Mouse (Mus musculus) Patski (cell line): ENCODE data around the gene Plpp7. TPM values are rescaled to one million over a fixed set of nuclear protein-coding genes. Genes with fewer than 3 reads are reported as not detected.

Experiments
- ATAC-seq: fragments of 100-300 bp; one replicate; pipeline ENCODE4 v1.8.0; 2021
- CTCF ChIA-PET: fragments of 350-600 bp; sonication (Branson Sonifier 250); formaldehyde crosslinking; loops from one replicate; lab custom pipeline; 2022; ENCODE audit warnings: inconsistent platforms; lab: Charles Lee
- POLR2A ChIA-PET: fragments of 350-600 bp; sonication (Branson Sonifier 250); formaldehyde crosslinking; loops from one replicate; lab custom pipeline; 2022; ENCODE audit warnings: antibody characterized with exemption, inconsistent platforms; lab: Charles Lee
- DNase-seq: peaks from one replicate; pipeline ENCODE4 v3.0.0-alpha.2; 2011; ENCODE audit warnings: low read depth, low spot score
- H3K27me3 ChIP-seq: fragments of 371-371 bp; one replicate; pipeline ENCODE4 v1.5.1; 2021
- CTCF ChIP-seq: fragments of 100-300 bp; IDR thresholded peaks from one replicate; pipeline ENCODE4 v1.5.1; 2021
- in situ Hi-C: fragments of 300-500 bp; cut with MboI; formaldehyde crosslinking; loops from 3 replicates; pipeline ENCODE4 v1.11.1; 2018; ENCODE audit warnings: low pct_unique_long_range_greater_than_20kb, mixed read lengths
- polyA plus RNA-seq: library from polyadenylated mRNA; unstranded; gene quantifications from one replicate; pipeline ENCODE4 v1.2.3, GENCODE M21; 2021

Plpp7 gene
- polyA plus RNA-seq: 0.05 TPM

DNA sequence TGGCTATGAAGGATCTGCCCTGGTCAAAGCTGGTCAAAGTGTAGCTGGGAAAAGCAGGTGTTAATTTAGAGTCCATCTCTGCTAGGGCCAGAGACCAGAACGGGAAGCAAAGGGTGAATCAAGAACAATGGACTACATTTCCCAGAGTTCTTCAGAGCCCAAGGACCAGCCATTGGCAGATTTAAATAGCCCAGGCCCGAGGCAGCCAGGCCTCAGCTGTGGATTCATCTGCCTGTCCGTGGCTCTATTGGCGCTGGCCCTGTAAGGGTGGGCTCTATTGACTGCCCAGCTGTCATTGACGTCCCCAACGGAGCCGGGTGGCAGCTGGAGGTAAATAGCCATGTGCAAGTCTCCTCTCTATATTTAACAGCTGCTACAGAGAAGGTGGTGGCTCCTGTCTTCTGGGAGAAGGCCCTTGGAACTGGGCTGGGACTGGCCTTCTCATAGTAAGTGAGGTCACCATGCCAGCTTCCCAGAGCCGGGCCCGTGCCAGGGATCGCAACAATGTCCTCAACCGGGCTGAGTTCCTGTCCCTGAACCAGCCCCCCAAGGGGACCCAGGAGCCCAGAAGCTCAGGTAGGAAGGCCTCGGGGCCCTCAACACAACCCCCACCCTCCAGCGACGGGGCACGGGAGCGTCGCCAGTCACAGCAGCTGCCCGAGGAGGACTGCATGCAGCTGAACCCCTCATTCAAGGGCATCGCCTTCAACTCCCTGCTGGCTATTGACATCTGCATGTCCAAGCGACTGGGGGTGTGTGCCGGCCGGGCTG lies at the start of gene Plpp7:
Gene Plpp7 (plus strand): TSS at position 178 of the 771 bp plus-strand sequence.
- TF ChIP-seq CTCF: no peak
- in situ Hi-C loops: no loop called here
- CTCF ChIA-PET: no interaction called here
- H3K27me3 ChIP-seq: peaks cover 48% of the 10 kb centered on the region
- no peak for DNase-seq
- POLR2A ChIA-PET: no interaction called here
- no peak for ATAC-seq

DNA sequence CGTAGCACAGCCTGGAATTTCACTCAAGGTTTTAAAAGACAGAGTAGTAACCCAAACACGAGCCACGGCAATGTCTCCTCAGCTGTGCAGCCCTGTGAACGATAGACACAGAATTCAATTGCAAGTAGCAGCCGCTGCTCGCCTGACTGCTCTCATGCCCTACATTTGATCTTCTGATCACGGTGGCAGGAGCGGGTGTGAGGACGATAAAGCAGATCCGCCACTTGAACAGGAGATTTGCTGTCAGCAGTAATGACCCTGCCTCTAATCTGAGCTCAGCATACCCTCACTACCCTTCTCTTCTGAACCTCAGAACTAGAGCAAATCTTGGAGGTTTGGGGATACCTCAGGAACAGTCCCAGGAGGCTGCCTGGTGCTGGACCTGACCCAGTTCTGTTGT lies 49.3 kb upstream of the Plpp7 start:
- TF ChIP-seq CTCF: no peak
- CTCF ChIA-PET: no interaction called here

DNA sequence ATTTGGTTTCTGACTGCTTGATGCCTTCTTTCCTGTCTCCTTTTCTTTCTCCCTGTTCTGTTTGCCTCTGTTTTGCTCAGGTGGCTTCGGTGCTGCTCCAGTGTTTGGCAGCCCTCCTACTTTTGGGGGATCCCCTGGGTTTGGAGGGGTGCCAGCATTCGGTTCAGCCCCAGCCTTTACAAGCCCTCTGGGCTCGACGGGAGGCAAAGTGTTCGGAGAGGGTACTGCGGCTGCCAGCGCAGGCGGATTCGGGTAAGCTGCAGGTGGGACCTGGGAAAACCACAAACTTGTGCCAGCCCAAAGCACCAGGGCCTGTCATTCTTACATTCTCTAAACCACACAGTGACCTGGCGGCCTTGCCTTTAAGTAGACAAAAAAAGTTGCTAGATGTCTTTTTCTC lies 48.0 kb upstream of the Plpp7 start:
- DNase-seq: no peak
- no peak for TF ChIP-seq CTCF
- H3K27me3 ChIP-seq: no peaks in the 10 kb centered on the region
- in situ Hi-C loops: no loop called here
- POLR2A ChIA-PET: no interaction called here
- no peak for ATAC-seq
- CTCF ChIA-PET: no interaction called here

More for the DNA sequence above, 49.3 kb upstream of the Plpp7 start:
- POLR2A ChIA-PET: interaction anchor here (0.6 kb wide), 1 partner anchor 59 kb away, joined by 3 read pairs; no protein-coding TSS in a partner anchor
- in situ Hi-C loops: no loop called here
- H3K27me3 ChIP-seq: no peaks in the 10 kb centered on the region
- ATAC-seq: no peak
- no peak for DNase-seq

DNA sequence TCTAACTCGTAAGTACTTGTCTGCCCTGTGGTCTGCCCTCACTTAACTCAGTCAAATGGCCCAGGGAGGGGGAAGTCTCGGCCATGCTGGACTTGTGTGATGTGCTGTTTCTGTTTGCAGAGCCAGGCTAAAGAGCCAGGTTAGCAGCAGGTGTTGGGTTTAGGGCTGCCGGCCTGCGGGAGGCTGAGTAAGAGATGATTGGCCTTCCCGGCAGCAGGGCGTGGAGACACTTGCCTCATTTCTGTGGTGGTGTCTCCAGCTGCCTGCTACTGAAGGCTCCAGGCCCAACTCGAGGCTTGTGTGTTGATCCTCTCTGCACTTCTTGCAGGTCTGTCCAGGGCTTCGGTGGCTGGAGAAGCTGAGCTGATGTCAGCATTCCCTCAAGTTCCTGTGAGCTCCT lies 43.5 kb upstream of the Plpp7 start:
- H3K27me3 ChIP-seq: no peaks in the 10 kb centered on the region
- ChIA-PET POLR2A (no interaction called here), CTCF (no interaction called here)
- ATAC-seq: no peak
- in situ Hi-C loops: no loop called here
- no peak for TF ChIP-seq CTCF
- no peak for DNase-seq

DNA sequence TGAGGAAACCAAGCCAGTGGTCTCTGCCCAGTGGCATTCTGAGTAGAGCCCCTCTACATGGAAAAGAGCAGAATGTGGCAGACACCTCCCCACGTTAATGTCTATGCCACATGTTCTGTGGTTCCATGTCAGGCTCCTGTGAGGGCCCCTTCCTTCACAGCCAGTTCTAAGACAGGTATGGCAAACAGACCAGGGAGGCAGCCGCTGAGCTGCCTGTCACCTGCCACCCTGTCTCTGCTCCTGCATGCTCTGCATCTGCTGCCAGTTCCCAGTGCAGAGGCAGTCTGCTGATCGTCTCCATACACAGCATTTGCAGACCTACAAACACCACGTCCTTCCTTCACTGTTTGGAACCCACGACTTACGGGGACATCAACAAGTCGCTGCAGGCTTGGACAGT lies 42.9 kb upstream of the Plpp7 start:
- ChIA-PET CTCF (no interaction called here), POLR2A (no interaction called here)
- in situ Hi-C loops: no loop called here
- no peak for TF ChIP-seq CTCF
- ATAC-seq: no peak
- no peaks in the 10 kb centered on the region for H3K27me3 ChIP-seq
- no peak for DNase-seq

DNA sequence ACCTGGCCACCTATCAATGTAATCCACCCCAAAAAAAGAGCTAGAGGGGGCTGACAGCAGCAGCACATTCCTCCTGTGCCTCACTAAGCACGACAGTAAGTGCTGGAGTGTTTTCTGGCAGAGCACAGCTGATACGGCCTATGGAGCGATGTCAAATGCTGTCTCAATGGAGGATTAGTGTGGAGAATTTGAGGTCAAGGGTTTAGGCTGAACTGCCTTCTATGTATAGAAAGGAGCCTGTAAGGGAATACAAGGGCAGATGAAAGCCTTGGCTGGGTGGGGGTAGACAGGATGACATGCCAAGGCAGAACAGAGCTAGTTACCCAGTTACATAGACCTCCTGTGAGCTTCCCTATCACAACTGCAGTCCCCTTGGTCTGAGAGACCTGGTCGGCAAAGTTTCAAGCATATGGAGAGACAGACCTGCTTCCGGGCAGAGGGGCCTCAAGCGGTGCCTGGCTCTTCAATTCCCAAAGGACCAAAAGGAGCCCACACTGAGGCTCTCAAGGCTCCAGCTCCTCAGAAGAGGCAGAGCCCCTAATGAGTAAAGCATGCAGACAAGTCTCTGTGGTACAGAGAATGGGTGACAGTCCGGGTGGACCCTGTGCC lies 39.9 kb upstream of the Plpp7 start:
- DNase-seq: no peak
- no peak for ATAC-seq
- peaks cover 4% of the 10 kb centered on the region for H3K27me3 ChIP-seq
- in situ Hi-C loops: no loop called here
- no peak for TF ChIP-seq CTCF
- CTCF ChIA-PET: no interaction called here
- POLR2A ChIA-PET: no interaction called here

DNA sequence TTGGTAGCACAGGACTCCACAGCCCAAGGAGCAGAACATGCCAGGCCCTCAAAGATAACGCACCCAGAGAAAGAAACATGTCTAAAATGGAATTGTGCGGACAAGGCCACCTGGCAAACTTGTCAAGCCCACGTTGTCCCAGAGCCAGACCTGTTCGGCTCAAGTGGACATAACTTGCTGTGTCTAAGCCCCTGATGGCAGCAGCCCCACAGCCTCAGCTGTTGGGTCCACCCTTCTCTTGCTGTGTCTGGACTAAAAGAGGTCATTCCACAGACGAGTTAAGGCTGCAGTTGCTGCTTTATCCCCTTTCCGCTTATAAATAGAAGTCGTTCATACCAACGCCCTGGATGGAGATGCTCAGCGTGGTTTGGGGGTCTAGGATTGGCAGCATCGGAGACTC lies 38.8 kb upstream of the Plpp7 start:
- DNase-seq (no peak), ATAC-seq (no peak)
- TF ChIP-seq CTCF: no peak
- ChIA-PET CTCF (no interaction called here), POLR2A (no interaction called here)
- H3K27me3 ChIP-seq: peaks cover 4% of the 10 kb centered on the region
- in situ Hi-C loops: no loop called here

DNA sequence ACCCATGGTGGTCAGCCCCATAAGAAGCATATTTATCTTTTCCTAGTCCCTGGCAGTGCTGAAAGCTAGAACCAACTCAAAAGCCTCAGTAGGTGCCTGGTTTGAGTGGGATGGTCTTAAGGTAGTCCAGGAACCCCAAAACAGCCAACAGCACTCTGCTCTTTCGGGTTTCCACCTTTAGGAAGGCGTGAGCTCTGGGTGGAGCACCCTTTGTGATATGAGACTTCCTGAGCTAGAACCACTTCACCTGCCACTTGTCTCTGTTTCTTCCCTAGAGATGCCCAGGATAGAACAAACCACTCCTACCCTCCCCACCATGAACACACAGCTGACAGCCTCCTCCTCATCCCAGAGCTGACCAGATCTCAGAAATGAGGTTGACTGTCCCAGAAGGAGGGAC lies 38.0 kb upstream of the Plpp7 start:
- ChIA-PET POLR2A (no interaction called here), CTCF (no interaction called here)
- DNase-seq (no peak), ATAC-seq (no peak)
- peaks cover 4% of the 10 kb centered on the region for H3K27me3 ChIP-seq
- TF ChIP-seq CTCF: no peak
- in situ Hi-C loops: no loop called here

DNA sequence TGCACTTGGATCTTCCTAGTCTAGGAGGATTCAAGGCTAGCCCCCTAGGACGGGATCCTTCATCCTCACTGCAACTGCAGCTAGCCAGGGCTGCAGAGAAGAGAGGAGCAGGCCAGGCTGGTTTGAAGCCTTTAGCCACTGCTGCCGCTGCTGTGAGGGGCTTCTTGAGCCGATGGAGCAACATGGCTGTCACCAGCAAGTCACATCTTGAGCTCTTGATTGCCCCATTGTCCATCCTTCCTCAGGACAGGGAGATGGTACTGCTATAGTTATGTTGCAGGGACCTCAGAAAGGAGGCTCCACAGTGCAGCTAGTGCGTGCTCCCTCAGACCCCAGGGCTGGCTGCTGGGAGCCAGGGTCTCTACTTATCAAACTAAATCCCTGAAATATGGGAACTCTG lies 37.5 kb upstream of the Plpp7 start:
- ATAC-seq (no peak), DNase-seq (no peak)
- in situ Hi-C loops: no loop called here
- TF ChIP-seq CTCF: no peak
- H3K27me3 ChIP-seq: peaks cover 4% of the 10 kb centered on the region
- POLR2A ChIA-PET: no interaction called here
- CTCF ChIA-PET: no interaction called here

DNA sequence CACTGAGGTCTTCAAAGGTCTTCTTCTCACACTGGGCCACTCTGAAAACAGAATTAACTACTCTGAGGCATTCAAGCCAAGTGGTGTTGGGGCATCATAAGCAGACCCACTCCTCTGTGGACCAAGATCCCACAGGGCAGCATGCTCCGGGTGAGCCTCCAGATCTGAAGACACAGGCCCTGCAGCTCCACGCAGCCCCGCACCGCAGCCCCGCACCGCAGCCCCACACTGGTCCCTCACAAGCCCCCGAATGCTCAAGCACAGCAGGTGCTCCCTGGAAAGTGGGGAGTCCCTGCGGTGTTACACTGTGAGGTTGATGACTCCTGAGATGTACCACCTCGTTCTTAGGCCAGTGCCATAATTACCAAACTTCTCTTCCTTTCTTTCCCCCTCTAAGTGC lies 37.1 kb upstream of the Plpp7 start:
- DNase-seq (no peak), ATAC-seq (no peak)
- peaks cover 5% of the 10 kb centered on the region for H3K27me3 ChIP-seq
- POLR2A ChIA-PET: no interaction called here
- no peak for TF ChIP-seq CTCF
- in situ Hi-C loops: no loop called here
- CTCF ChIA-PET: no interaction called here

DNA sequence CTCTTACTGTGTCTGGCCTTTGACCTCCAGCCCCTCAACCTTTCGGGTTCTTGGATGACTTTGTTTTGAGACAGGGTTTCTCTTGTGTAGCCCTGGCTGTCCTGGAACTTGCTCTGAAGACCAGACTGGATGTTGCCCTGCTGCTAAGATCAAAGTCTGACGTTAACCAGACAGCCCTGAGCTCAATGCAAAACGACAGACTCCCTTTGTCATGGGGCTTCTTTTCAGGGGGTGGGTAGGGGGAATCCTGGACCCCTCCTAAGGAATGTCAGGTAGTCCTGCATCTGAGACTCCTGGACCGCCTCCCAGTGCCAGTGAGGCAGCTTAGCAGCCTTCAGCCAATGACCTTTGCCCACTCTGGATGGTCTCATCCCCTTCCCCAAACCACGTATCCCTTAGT lies 36.6 kb upstream of the Plpp7 start:
- ChIA-PET CTCF (no interaction called here), POLR2A (no interaction called here)
- TF ChIP-seq CTCF: no peak
- H3K27me3 ChIP-seq: peaks cover 10% of the 10 kb centered on the region
- in situ Hi-C loops: no loop called here
- DNase-seq (no peak), ATAC-seq (no peak)
